Mouse (Mus musculus): ENCODE measurements around the gene Dntt. TPM values are rescaled to one million over a fixed set of nuclear protein-coding genes. Genes with fewer than 3 reads are reported as not detected.

The Dntt gene
- polyA plus RNA-seq, 1 experiment from 2014 or later = not detected

DNA sequence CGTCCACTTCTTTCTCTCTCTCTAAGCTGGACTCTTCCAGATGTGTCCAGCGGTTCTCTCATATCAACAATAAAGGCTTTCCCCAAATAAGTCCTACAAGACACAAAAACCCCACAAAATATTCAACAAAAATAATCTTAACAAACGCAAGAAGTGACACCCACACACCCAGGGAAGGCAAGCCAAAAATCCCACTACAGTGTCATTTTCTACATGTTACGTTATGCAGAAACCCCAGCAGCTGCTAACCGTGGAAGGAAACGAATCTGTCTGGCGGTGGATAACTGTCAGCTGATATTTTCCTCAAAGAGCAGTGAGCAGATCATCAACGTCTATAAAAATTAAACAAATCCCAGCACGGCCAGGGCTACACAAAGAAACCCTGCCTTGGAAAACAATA is 15.1 kb upstream of the Dntt start:
- 33% methylated on average over 9 of the region's 9 CpGs for WGBS

DNA sequence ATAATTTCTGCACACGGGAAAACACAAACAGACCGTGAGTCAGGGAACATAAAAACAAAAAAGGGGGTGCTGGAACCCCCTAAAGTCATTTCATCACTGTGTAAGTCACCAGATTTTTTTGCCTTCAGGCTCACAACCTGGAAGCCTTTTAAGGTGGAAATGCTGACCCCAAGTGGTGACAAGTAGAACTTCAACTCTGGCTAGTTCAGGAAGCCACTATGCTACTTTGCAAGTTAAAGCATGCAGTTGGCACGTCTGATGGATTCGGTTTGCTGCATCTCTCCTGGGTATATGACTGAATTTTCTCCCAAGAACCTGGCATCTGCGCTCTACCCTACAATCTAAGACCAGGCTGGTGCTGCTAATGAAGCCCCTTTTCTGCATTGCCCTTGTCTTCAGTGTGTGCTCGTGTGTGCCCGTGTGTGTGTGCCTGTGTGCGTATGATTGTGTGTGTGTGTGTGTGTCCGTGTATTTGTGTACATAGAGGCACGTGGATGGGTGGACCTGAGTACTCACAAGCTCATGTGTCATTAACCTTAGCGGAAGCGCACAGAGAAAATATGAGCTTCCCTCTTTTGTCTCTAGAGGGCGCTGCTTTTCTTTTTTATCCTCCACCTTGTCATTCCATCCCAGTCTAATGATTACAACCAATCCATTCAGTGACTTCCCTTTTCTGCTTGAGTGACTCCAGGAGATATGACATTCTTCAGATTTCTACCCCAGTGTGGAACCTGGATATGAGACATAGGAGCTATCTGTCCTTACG is 12.9 kb upstream of the Dntt start:
- Histone ChIP-seq H3K27me3 (0 out of 2 replicates have a peak, but pooled peaks cover 4% of the 10 kb centered on the region), H3K36me3 (no peaks in the 10 kb centered on the region), H3K9me3 (no peaks in the 10 kb centered on the region), H3K4me1 (replicated peaks) (peaks cover 4% of the 10 kb centered on the region), H3K4me3 (peak overlapping the region; percentile 15; the same call in 1 of the 2 replicates), H3K4me2 (peak overlapping the region; percentile 49), H3K9ac (0 out of 2 replicates have a peak overlapping the region, but pooled peaks have one; percentile 3), H3K27ac (replicated peaks) (no peak overlapping the region)
- ATAC-seq (ENCODE audit: low FRiP score, low read depth) = peak; percentile 70; the same call in 1 of the 2 replicates
- WGBS = 16% methylated on average over 14 of the region's 14 CpGs

More for the DNA sequence above, 15.1 kb upstream of the Dntt start:
- H3K27ac ChIP-seq (replicated peaks) = no peak overlapping the region
- ATAC-seq (ENCODE audit: low FRiP score, low read depth) = no peak
- H3K4me2 ChIP-seq = no peak overlapping the region
- H3K4me3 ChIP-seq = no peak overlapping the region
- H3K9ac ChIP-seq = no peak overlapping the region
- H3K36me3 ChIP-seq = no peaks in the 10 kb centered on the region
- peaks cover 4% of the 10 kb centered on the region for H3K4me1 ChIP-seq (replicated peaks)
- no peaks in the 10 kb centered on the region for H3K9me3 ChIP-seq
- H3K27me3 ChIP-seq = 0 out of 2 replicates have a peak, but pooled peaks cover 4% of the 10 kb centered on the region

DNA sequence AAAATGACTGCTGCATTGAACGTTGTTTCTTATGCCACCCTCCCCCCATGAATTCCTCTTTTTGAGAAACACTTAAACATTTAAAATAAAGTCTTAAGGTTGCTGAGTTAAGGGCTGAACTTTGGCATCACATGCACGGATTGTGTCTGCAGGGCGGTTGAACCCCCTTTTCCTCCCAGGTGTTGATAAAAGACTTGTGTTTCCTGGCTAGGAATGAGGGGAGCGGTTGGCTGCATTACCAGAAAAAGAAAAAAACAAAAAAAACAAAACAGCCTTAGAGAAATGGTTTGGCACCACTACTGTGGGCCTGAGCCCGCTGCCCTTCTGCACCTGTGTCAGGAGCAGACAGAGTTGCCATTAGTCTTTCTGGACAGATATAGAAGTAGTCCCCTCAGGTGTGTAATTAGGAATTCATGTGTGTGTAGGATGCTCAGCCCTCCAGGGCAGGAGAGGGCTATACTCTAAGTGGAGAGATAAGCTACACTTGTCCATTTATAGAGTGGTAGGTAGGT is 9.9 kb upstream of the Dntt start:
- Histone ChIP-seq H3K4me1 (replicated peaks) (peaks cover 4% of the 10 kb centered on the region), H3K4me2 (no peak overlapping the region), H3K27ac (replicated peaks) (no peak overlapping the region), H3K27me3 (no peaks in the 10 kb centered on the region), H3K9ac (no peak overlapping the region), H3K4me3 (no peak overlapping the region), H3K36me3 (no peaks in the 10 kb centered on the region), H3K9me3 (no peaks in the 10 kb centered on the region)
- WGBS = 84% methylated on average over 5 of the region's 5 CpGs
- ATAC-seq (ENCODE audit: low FRiP score, low read depth) = no peak

DNA sequence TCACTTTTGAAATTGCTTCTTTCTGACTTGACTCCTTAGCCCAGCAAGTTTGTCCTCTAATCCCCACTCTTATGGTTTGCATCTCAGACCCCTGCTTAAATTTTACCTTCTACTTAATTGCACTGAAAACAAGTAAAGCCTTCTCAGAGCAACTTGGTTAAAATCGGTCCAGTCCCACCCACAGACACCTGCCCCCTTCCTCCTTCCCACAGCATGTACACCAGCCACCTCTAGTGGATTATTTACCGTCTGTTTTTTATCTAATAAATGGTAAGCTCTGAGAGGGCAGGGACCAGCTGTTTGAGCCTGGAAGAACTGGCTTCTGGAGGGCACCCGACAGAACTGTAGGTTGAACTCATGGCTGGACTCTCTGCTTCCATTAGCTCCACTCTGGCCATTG is 8.5 kb upstream of the Dntt start:
- no peaks in the 10 kb centered on the region for H3K36me3 ChIP-seq
- H3K27ac ChIP-seq (replicated peaks) = no peak overlapping the region
- no peak for ATAC-seq (ENCODE audit: low FRiP score, low read depth)
- H3K4me3 ChIP-seq = no peak overlapping the region
- 82% methylated on average over 3 of the region's 3 CpGs for WGBS
- H3K27me3 ChIP-seq = no peaks in the 10 kb centered on the region
- H3K4me1 ChIP-seq (replicated peaks) = peaks cover 4% of the 10 kb centered on the region
- no peak overlapping the region for H3K9ac ChIP-seq
- no peak overlapping the region for H3K4me2 ChIP-seq
- H3K9me3 ChIP-seq = no peaks in the 10 kb centered on the region

DNA sequence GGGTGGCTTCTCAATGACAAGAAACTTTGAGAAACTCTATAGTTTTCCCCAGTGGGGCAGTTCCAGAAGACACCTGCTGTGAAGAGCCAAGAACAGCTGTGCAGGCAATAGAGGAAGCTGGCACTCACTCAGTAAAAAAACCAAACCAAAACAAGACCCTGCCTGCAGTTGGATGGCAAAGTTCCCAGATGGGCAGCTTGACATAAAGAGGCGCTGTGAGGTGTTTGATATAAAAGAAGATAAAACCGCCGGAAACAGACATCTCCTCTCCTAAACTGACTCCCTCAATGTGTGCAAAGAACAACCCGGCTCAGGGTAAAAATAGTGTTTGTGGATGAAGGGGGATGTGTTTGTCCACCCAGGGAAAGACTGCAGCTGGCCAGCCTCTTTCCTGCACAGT is 6.8 kb upstream of the Dntt start:
- no peak overlapping the region for H3K4me3 ChIP-seq
- WGBS = 73% methylated on average over 4 of the region's 4 CpGs
- no peak overlapping the region for H3K4me2 ChIP-seq
- H3K9ac ChIP-seq = no peak overlapping the region
- H3K4me1 ChIP-seq (replicated peaks) = no peaks in the 10 kb centered on the region
- no peaks in the 10 kb centered on the region for H3K9me3 ChIP-seq
- H3K27me3 ChIP-seq = no peaks in the 10 kb centered on the region
- no peak for ATAC-seq (ENCODE audit: low FRiP score, low read depth)
- H3K27ac ChIP-seq (replicated peaks) = no peak overlapping the region
- H3K36me3 ChIP-seq = no peaks in the 10 kb centered on the region

DNA sequence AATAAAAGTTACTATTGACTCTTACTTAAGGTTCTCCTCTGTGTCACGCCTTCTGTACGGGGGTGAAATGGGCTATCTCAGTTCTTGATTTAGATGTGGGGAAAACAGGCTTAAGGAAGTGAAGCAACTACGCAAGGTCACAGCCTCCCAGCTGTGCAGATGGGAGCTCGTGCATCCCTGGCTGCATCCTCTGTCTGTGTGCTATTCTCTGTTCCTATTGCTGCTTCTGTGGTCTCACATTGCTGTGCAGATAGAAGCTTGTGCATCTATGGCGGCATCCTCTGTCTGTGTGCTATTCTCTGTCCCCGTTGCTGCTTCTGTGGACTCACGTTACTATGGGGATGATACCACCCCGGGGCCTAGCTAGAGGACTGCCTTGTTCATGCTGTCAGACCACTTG is 2.5 kb upstream of the Dntt start:
- WGBS = 79% methylated on average over 8 of the region's 8 CpGs
- Histone ChIP-seq H3K4me1 (replicated peaks) (no peaks in the 10 kb centered on the region), H3K9ac (no peak overlapping the region), H3K9me3 (no peaks in the 10 kb centered on the region), H3K27ac (replicated peaks) (no peak overlapping the region), H3K4me2 (no peak overlapping the region), H3K27me3 (no peaks in the 10 kb centered on the region), H3K4me3 (no peak overlapping the region), H3K36me3 (no peaks in the 10 kb centered on the region)
- ATAC-seq (ENCODE audit: low FRiP score, low read depth) = no peak

DNA sequence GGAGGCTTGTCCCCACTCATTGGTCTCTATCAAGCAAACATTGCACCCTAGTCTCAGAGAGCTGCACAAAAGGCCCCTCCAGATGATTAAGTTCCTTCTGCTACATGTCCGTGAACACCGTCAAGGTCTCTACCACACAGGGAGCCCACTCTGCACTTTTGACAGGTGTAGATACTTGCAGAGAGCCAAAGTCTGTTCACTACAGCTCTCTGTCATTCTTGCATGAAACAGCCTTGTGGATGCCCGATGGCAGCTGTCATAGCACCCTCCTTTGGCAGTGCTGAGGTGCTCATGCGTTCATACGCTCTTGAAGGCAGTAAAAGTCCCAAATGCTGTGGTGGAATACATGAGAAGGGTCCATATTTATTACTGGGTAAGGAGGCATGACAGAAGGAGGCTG is 2.1 kb upstream of the Dntt start:
- Histone ChIP-seq H3K4me1 (replicated peaks) (no peaks in the 10 kb centered on the region), H3K27me3 (no peaks in the 10 kb centered on the region), H3K4me2 (no peak overlapping the region), H3K9me3 (no peaks in the 10 kb centered on the region), H3K4me3 (no peak overlapping the region), H3K27ac (replicated peaks) (no peak overlapping the region), H3K36me3 (no peaks in the 10 kb centered on the region), H3K9ac (no peak overlapping the region)
- no peak for ATAC-seq (ENCODE audit: low FRiP score, low read depth)
- 85% methylated on average over 5 of the region's 5 CpGs for WGBS

DNA sequence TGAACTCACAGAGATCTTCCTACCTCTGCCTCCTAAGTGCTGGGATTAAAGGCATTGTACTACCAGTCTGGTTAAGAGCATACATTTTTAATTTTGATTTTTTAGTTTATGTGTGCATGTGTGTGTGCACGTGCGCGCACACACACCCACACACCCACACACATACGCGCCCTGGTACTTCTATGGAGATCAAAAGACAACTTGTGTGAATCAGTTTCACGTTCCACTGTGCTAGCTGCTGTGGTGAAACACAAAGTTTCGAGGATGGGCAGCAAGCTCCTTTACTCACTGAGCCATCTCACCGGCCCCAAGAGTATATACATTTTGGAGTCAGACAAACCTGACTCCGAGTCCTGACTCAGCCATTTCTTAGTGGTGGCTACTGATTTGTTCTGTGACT is 1.5 kb upstream of the Dntt start:
- no peaks in the 10 kb centered on the region for H3K4me1 ChIP-seq (replicated peaks)
- H3K9ac ChIP-seq = no peak overlapping the region
- no peak overlapping the region for H3K27ac ChIP-seq (replicated peaks)
- 97% methylated on average over 9 of the region's 9 CpGs for WGBS
- no peak overlapping the region for H3K4me2 ChIP-seq
- no peaks in the 10 kb centered on the region for H3K36me3 ChIP-seq
- H3K27me3 ChIP-seq = no peaks in the 10 kb centered on the region
- no peaks in the 10 kb centered on the region for H3K9me3 ChIP-seq
- H3K4me3 ChIP-seq = no peak overlapping the region
- no peak for ATAC-seq (ENCODE audit: low FRiP score, low read depth)

DNA sequence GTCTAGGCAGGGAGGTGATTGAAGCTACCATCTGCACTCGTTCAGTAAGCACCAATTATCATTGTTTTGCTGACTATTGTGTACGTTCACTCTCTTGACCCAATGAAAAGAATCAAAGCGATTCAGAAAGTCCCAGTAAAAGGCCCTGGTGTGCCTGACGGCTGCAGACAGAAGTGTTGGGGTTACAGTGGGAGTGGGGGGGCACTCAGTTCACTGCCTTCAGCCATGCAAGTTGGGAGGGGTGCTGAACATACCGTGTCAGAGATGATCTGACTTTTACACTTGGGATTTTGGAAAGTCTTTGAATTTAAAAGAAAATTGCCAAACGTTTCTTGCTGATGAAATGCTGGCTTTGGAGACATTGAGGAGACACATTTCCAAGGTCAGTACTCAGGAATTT is 1.1 kb downstream of the Dntt start:
- ATAC-seq (ENCODE audit: low FRiP score, low read depth) = no peak
- no peaks in the 10 kb centered on the region for H3K9me3 ChIP-seq
- no peaks in the 10 kb centered on the region for H3K36me3 ChIP-seq
- no peaks in the 10 kb centered on the region for H3K27me3 ChIP-seq
- no peak overlapping the region for H3K4me3 ChIP-seq
- H3K4me2 ChIP-seq = no peak overlapping the region
- WGBS = 27% methylated on average over 6 of the region's 6 CpGs
- no peak overlapping the region for H3K9ac ChIP-seq
- no peak overlapping the region for H3K27ac ChIP-seq (replicated peaks)
- no peaks in the 10 kb centered on the region for H3K4me1 ChIP-seq (replicated peaks)

DNA sequence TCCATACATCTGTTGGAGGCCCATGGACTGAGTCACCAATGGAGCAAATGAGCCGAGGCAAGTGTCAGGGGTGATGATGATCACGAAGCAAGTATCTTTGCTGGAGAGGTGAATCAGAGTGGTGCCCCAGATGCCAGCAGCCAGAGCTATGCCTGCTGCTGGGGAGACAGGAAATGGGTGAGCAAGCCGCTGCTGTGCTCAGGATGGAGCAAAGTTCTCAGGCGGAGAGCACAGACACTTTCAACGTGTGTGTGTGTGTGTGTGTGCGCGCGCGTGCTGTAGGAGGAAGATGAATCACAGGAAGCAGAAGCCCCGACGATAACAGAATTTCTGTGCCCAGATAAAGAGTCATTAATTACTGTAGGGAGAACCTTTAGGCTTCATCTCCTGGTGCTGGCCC is 1.9 kb downstream of the Dntt start:
- Histone ChIP-seq H3K4me1 (replicated peaks) (no peaks in the 10 kb centered on the region), H3K4me3 (no peak overlapping the region), H3K27ac (replicated peaks) (no peak overlapping the region), H3K9me3 (no peaks in the 10 kb centered on the region), H3K9ac (no peak overlapping the region), H3K4me2 (no peak overlapping the region), H3K27me3 (no peaks in the 10 kb centered on the region), H3K36me3 (no peaks in the 10 kb centered on the region)
- WGBS = 85% methylated on average over 11 of the region's 11 CpGs
- ATAC-seq (ENCODE audit: low FRiP score, low read depth) = no peak

DNA sequence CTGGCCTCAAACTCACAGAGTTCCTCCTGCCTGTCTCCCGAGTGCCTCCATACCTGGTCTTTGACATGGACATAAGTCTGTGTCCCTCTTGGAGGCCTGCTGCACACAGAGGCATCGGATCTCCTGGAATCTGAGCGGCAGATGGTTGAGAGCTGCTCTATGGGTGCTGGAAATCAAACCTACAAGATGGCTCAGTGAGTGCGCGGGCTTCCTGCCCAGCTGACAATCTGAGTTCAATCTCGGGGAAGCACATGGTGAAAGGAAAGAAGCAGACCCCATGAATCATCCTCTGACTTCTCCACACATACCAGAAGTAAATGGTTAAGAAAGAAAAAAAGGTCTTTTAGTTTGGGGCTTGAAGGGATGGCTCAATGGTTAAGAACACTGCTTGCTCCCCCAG is 2.8 kb downstream of the Dntt start:
- no peak for ATAC-seq (ENCODE audit: low FRiP score, low read depth)
- no peak overlapping the region for H3K27ac ChIP-seq (replicated peaks)
- no peak overlapping the region for H3K4me3 ChIP-seq
- H3K36me3 ChIP-seq = no peaks in the 10 kb centered on the region
- H3K9ac ChIP-seq = no peak overlapping the region
- H3K9me3 ChIP-seq = no peaks in the 10 kb centered on the region
- no peaks in the 10 kb centered on the region for H3K27me3 ChIP-seq
- no peak overlapping the region for H3K4me2 ChIP-seq
- no peaks in the 10 kb centered on the region for H3K4me1 ChIP-seq (replicated peaks)
- 89% methylated on average over 6 of the region's 6 CpGs for WGBS

DNA sequence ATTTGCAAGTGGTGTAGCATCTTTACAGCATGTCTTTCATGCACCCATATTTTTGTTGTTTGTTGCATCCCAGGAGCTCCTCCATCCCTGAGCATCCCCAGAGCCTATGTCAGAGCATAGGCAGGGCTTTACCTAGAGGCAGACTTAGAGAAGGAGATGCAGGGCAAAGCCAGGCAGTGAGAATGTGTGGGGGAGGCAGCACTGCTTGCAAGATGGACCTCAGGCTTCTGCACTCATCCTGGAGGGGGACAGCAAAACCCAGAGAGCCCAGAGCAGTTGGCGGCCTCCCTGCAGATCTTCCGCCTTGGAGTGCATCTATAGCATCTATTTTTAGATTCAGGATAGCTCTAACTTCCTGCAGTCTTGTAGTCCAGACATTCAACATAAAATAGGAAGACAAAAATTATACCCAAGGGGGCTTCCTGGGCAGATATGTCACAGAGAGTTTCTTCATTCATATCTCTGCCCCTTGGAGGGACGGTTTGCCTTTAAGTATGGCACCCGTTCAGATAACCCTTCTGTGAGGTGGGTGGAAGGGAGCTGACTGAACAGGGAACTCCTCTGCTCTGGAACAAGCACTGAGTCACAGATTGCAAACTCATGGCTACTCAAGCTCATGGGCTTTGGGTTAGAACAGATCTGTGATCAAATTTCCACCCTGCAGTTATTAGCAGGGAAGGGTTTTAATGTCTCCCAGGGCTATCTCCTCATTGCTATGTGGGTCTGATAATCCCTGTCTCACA is 6.9 kb downstream of the Dntt start:
- H3K4me2 ChIP-seq = no peak overlapping the region
- no peaks in the 10 kb centered on the region for H3K9me3 ChIP-seq
- H3K27ac ChIP-seq (replicated peaks) = no peak overlapping the region
- H3K4me1 ChIP-seq (replicated peaks) = no peaks in the 10 kb centered on the region
- no peak for ATAC-seq (ENCODE audit: low FRiP score, low read depth)
- H3K9ac ChIP-seq = no peak overlapping the region
- WGBS = 76% methylated on average over 4 of the region's 4 CpGs
- H3K27me3 ChIP-seq = no peaks in the 10 kb centered on the region
- H3K4me3 ChIP-seq = no peak overlapping the region
- H3K36me3 ChIP-seq = no peaks in the 10 kb centered on the region
